Mouse (Mus musculus): ENCODE measurements around the gene Ptprq.

DNA sequence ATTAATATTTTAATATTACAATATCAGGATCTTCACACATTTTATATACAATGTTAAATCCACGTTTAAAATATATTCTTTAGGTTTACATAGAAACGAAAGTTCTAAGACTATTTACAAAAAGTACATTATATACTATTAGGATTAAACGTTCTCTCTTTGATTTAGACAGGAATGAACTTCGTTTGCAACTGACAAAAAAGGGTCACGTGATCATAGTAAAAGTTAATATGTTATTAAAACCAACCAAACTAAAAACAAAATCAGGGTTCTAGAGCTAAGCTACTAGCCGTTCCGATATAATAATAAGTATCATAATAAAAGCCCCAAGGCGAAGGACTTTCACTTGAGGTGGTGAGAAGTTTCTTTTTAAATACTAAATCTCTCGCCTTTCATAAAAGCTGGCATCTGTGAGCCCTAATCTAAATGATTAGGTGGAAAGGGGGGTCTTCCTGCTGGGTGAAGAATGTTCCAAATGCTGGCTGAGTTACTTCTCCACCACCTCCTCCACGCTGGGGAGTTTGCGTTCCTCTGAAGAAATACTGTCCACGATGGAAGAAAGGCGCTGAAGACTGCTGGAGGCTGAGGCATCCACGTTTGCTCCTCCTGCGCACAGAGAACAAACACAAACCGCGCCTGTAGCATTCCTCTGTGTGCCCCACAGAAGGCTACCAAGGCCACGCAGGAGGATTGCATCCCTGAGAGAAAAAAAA is 226.8 kb downstream of the Ptprq start:
- TF ChIP-seq CTCF (IDR thresholded peaks at IDR 0.05; ENCODE audit: low read depth): no peak
- no peak for TF ChIP-seq EP300 (IDR thresholded peaks at IDR 0.05; ENCODE audit: low read depth)
